Mouse (Mus musculus) megakaryocyte-erythroid progenitor cell, adult 5-6 weeks (primary cell): ENCODE data around the gene Cblc. TPM values are rescaled to one million over a fixed set of nuclear protein-coding genes. Genes with fewer than 3 reads are reported as not detected.
A peak's percentile ranks its signal among the peaks of the same experiment; 100 is the strongest.

ENCODE experiments used
- ATAC-seq: replicated peaks from 2 replicates; pipeline ENCODE4 v1.8.0; 2016; ENCODE audit warnings: mild to moderate bottlenecking, inconsistent platforms; ENCODE audit not compliant: severe bottlenecking, poor library complexity, low FRiP score, low TSS enrichment
- total RNA-seq, 2 experiments: library from RNA; stranded (forward) in 1 of 2; stranded (reverse) in 1 of 2; fragments of 200-1000, 215-1000 nt in 1 of 2; fragments of >200 nt in 1 of 2; fragmentation: Nextera tagmentation in 1 of 2; gene quantifications; 2 replicates each; pipeline ENCODE4 v1.2.3; 2014 to 2017

Cblc gene
- total RNA-seq, 2 experiments from 2014 or later, result not detected

- ATAC-seq, result no peak
These were observed 40.5 kb downstream of the Cblc start for GRCm38 (mm10) chr7:19755851-19756786.

- ATAC-seq, result no peak
These were observed 41.6 kb downstream of the Cblc start for GRCm38 (mm10) chr7:19755008-19755407.

- ATAC-seq, result no peak
These were observed 42.5 kb downstream of the Cblc start for GRCm38 (mm10) chr7:19754065-19754464.

DNA sequence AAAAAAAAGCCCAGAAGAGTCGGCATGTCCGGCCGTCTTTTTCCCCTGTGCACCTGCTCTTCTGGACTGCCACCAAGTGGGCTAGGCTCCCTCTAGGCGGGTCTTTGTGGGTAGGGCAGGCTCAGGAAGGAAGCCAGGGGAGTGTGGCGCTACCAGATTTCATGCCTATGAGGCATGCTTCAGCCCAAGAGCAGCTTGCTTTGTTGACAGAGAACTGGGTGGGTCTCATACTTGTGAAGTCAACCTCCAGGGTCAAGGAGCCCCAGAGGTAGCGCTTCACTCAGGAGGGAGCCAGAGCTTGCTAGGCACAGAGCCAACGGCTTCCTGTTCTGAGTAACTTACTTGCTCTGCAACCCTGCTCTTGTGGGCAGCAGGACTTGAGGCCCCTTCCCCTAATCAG, 43.0 kb downstream of the Cblc start:
- ATAC-seq, result no peak

GRCm38 (mm10) chr7:19752652-19753051, 44.0 kb downstream of the Cblc start:
- ATAC-seq, result no peak

DNA sequence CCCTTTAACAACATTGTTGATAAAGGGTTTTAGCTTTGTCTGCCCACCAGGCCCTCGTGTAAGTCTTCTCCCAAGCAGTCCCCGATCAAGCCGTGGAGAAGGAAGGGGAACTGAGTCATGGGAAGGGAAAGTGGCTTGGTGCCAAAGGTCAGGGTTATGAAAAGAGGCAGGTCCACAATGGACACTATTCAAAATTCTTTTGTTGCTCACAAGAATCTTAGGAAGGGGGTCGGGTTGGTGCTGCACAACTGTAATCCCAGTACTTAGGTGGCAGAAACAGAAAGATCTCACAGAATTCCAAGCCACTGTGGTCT, 45.6 kb downstream of the Cblc start:
- no peak for ATAC-seq

DNA sequence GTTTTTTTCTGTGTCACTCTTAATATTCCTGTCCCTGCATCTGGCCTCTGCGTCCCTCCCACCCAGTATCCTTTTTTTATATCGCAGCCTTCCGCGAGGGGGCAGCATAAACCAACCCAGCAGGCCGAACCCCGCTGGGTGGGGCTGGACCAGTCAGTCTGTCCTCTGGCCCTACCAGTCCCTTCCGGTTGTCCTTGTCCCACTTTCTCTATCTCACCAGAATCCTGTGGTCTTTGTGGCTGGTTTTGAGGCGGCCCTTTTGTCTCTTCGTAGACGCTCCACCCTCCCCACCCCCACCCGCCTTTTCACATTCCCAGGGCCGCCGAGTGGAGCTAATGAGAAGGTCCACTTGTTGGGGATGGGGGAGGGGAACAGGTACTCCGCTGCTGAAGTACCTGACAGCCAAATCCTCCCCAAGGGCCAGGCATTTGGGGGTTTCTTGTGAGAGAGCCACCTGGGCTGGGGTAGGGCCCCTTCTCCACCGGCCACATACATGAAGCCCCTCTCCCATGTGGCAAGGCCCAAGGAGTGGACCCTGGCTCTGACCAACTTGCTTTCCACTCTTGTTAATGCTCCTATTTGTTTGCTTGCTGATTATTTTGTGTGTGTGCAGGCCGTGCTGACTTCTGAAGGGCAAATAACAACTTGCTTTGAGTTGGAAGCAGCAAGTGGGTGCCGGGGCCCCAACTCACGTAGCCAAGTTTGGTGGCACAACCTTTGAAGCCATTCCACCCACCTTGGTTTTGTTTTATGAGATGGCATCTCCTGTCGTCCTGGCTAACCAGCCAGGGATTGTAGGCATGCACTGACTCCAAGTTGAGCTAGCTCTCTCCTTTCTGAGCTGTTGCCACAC, 46.2 kb downstream of the Cblc start, which contains the start of gene Nectin2:
TSS of gene Nectin2 (minus strand) at position 267 of the 853 bp plus-strand sequence.
- ATAC-seq, result peak; percentile 62

DNA sequence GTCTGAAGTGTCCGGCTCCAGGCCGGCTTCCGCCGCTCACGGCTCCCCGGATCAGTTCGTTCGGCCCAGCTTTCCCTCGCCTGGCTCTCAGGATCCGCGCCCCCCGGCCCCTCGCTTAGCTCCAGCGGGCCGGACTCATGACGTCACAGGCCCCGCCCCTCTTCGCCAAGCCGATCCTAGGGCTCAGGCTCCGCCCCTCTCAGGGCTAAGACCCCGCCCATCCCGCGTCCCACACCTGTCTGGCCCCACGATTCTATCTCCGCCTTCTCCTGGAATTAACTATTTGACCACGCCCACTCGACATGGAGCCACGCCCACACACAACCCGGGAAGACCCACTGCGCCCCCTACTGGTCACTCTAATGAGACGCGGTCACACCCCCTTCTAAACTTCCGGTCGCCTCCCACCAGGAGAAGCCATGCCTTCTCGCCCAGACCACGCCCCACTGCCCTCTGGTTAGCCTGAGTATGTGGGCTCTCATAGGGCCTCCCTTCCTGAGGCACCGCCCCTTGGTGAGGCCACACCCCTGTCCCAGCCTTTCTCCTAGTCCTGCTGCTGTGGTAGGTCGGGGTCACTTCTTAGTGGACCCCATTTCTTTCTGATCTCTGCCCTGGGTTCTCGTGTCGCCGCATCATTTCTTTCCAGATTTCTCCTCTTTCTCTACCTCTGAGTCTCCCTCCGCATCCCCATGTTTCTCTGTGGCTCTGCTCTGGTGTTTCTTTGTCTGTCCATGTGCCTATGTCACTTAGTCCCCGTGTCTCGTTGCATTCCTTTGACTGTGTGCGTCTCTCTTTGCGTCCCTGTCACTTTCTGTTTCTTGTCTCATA, 47.0 kb downstream of the Cblc start:
- peak; percentile 95 for ATAC-seq

DNA sequence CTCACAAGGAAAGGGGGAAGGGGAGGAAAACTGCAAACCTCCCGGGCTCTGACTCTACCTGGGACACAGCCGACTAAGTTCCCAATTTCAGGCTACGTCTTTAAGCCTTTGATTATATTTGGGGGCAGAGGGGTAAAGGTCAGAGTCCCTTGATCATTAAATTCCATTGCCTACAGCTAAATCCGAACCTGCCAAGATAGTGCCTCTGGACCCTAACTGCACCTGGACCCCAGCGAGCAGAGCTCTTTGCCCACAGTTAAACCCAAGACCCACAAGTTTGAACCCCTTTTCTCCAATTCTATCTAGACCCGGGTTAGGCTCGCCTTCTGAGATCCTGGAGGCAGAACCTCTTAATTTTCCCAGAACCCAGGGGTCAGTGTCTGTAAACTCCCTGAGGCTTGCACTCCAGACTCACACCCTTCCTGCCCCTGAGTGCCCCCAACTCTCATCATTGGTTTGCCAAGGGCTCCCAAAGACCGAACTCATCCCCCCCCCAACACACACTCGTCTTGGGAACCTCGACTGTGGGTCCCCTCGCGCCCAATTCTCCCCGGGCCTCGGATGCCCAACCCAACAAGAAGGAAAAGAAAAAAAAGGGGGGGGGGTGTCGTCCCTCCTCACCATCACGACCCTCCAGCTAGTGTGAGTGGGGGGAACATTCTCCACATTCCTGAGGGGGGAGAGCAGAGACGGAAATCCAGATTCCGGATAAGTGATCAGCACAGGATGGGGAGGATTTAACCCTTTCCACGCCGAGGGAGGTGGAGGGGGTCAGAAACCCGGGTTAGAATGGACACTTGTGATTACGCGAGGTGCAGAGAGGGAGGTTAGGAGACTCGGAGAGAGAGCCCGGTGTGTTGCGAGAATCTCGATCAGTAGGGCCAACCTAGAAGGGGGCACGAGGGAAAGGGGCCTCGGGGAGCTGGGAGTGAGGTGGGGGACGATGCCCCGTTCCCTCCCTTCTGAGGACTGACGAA, 48.1 kb downstream of the Cblc start:
- no peak for ATAC-seq

GRCm38 (mm10) chr7:19747420-19748218, 49.0 kb downstream of the Cblc start:
- no peak for ATAC-seq

DNA sequence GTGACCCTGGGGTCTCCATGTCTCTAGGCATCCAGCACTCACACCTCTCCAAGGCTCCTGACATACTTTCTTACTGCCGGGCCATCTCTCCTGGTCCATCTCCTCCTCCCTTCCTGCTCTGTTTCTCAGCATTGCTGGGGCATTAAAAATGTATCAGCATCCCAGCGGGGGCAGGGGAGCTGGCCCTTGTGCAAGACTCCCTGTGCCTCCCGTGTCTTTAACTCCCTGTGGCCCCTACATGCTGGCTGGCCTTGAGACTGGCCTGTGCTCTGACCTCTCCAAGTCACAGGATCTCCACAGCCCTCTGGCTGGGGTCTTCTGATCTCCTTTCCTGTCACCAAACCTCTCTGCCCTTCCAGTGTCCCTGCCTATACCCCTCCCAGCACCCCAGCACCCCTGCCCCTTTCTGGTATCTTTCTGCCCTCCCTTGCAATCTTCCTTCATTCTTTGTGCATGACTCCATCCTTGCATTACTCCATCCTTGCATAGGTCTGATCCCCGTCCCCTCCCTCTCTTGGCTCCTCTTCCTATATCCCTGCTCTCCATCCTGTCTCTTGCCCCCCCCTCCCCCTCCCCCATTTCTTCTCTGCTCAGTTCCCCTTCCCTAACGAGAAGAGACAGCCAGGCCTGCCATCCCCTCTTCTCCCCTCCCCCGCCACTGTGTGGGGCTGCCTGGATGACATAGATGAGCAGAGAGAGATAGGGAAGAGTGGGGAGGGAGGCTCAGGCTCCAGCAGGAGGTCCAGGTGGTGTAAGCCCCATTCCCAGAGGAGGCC, 50.0 kb downstream of the Cblc start:
- no peak for ATAC-seq

DNA sequence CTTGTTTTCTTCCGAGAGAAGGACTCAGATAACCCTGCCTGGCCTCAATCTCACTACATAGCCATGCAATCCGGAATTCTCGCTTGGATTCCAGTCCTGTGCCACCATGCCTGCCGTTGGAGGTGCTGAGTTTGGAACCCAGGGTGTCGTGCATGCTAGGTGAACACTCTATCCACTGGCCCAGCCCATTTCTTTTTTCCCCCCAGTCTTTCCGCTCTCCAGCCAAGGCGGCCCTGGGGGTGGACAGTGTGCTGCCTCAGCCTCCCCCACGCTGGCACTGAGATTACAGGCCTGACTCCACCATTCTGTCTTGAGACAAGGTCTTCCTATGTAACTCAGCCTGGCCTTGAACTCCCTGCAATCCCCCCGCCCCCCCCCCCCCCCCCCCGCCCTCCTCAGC, 50.6 kb downstream of the Cblc start:
- no peak for ATAC-seq

DNA sequence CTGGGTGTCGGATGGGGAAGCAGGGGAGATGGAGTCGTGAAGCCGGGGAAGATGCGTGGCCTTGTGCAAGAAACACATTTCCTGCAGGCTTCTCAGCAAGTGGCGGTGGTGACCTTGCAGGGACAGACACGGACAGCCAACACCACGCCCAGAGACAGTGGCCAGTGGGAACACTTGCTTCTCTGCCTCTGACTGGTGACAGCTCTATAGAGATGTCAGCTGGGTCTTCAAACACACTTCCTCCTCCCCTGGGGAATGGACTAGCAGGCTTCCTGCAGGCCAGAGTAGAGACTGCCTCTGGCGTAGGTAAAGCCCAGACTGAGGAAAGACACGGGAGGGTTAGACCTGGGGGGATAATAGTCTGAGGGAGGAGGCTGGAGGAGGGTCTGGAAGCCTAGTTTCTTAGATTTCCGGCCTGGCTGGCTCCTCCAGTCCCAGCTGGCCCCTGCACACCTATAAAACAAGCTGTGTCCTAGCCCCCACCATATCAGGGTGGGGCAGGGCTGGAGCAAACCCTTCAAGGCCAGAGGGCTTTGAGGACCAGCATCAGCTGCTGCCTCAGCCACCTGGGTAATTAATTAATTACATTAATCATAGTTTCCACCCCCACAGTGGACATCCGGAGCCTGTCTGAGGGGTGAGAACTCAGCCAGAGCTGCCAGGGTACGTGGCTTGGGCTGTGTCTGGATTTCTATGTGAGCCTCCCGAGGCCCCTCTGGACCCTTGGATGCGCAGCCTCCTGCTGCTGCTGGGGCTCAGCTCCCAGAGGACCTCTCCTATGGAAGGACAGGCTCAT, 51.8 kb downstream of the Cblc start:
- no peak for ATAC-seq

- ATAC-seq, result no peak
These were observed 52.8 kb downstream of the Cblc start for GRCm38 (mm10) chr7:19743791-19744190.

- ATAC-seq, result no peak
These were observed 54.1 kb downstream of the Cblc start for GRCm38 (mm10) chr7:19742468-19742867.

- ATAC-seq, result no peak
These were observed 55.1 kb downstream of the Cblc start for GRCm38 (mm10) chr7:19741329-19742031.
